Mouse (Mus musculus) CD4-positive, CD25-positive, alpha-beta regulatory T cell, adult 4 months (primary cell): Measurements from ENCODE around the gene Dock8. TPM values are rescaled to one million over a fixed set of nuclear protein-coding genes. Genes with fewer than 3 reads are reported as not detected.
A peak's percentile ranks its signal among the peaks of the same experiment; 100 is the strongest.
"Not testable (repeated sequence)": the region's sequence is repeated elsewhere in the genome, so short reads cannot be mapped to it uniquely, and the experiment has no call there.

Experiments
- ATAC-seq: one replicate; pipeline ENCODE4 v1.8.0; 2017
- polyA plus RNA-seq, 2 experiments: library from polyadenylated mRNA; unstranded; fragments of 100-300 nt; shearing (Covaris generic); gene quantifications; one replicate each; pipeline ENCODE4 v1.2.1; 2017

Dock8 gene
- polyA plus RNA-seq, 2 experiments from 2014 or later: 97.2 to 114 TPM

DNA sequence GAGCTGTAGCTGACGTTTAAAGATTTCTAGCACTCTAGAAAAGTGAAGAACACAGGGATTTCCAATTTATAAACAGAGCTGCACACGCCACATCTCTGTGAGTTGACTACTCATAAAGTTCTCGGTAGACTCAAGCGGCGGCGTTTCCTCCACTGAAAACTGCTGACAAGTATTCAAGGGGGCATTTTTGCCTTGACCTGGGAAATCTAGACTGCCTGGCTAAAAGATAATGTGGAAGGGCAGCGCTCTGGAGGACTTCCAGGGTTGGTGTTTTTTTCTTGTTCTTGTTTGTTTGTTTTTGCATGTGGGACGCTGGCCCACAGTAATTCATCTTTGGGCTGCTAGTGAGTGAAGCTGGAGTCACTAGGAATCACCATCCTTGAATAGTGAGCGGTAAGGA lies 819 bp downstream of the Dock8 start:
- ATAC-seq: no peak

- ATAC-seq: no peak
Observed at GRCm38 (mm10) chr19:25002032-25002431, 2.7 kb downstream of the Dock8 start.

- ATAC-seq: no peak
Observed at GRCm38 (mm10) chr19:25002828-25003227, 3.5 kb downstream of the Dock8 start.

DNA sequence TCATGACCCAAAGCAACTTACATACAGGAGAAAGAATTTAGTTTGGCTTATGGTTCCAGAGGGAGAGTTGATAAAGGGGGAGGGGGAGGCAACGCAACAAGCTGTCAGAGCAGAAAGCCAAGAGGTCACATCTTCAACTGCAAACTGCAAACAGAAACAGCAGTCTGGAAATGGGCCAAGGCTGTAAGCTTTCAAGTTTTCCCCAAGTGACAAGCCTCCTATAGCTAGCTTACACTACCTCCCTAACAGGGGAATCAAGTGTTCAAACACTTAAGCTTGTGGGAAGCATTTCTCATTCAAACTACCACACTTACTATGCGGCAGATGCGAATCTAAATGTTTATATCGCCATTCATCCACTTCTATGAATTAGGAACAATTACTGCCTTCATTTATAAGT lies 4.5 kb downstream of the Dock8 start:
- ATAC-seq: no peak

DNA sequence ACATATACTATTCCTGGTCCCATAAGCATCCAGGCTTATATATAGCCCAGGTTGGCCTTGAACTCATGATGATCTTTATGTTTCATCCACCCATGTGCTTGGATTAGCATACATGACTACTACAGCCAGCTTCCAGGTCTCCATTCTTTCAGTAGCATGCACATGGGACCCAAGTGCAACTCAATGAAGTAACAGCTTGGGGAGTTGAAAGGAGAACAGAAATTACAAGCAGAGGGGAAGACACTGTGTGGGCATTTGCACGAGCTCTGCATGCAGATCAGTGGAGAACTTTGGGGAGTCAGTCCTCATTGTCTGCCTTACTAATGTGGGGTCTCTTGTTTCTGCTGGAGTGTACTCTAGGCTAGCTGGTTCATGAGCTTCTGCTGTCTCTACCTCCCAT lies 7.4 kb downstream of the Dock8 start:
- ATAC-seq: no peak

- no peak for ATAC-seq
Observed at GRCm38 (mm10) chr19:25008509-25008908, 9.2 kb downstream of the Dock8 start.

GRCm38 (mm10) chr19:25022766-25023165 lies 23.4 kb downstream of the Dock8 start:
- no peak for ATAC-seq

DNA sequence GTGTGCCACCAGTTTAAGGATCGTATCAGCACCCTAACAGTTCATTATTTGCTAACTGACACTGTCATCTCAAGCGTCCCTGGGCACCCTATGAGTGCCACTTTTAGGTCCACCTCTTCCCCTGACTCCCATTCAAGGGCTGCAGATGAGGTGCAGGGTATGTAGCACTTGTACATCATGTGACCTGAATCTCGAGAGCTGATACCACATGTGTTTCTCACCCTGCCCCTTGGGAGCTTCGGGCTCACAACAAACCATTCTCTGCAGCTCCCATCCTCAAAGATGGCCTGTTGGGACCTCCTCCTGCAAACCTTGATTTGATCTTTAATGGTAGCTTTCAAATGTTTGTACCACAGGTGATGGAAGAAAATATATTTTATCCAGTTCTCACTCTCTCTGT lies 32.4 kb downstream of the Dock8 start:
- ATAC-seq: no peak

DNA sequence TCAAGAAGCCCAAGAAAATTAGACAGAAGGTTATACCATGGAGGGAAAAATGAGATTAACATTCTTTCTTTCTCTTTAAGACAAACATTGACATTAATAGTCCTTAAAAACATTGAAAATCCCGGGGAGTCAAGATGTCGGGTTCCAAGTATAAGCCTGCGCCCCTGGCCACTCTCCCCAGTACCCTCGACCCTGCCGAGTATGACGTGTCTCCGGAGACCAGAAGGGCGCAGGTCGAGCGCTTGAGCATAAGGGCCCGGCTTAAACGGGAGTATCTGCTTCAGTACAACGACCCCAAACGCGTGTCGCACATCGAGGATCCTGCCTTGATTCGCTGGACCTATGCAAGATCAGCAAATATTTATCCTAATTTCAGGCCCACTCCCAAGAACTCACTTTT lies 33.7 kb downstream of the Dock8 start:
- ATAC-seq: not testable (repeated sequence)

GRCm38 (mm10) chr19:25035825-25036224 lies 36.5 kb downstream of the Dock8 start:
- ATAC-seq: no peak

DNA sequence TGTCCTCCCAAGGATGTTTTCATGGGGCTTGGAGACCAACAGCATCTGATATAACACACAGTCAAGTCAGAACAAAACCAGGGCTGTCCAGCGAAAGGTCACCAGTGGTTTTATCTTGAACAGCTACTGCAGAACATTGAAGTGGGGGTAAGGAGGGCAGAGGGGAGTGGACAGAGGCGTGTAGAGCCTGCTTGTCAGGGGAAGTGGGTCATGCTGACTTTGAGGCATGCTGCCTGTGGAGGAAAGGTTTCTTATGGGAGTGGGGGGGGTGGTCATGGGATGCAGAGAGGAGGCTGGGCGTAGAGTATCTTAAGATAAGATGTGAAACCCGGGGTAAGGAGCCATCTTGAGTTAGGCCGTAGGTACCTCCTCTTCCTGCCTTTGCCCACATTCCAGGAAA lies 37.5 kb downstream of the Dock8 start:
- no peak for ATAC-seq

- no peak for ATAC-seq
Observed at GRCm38 (mm10) chr19:25037249-25037648, 37.9 kb downstream of the Dock8 start.

DNA sequence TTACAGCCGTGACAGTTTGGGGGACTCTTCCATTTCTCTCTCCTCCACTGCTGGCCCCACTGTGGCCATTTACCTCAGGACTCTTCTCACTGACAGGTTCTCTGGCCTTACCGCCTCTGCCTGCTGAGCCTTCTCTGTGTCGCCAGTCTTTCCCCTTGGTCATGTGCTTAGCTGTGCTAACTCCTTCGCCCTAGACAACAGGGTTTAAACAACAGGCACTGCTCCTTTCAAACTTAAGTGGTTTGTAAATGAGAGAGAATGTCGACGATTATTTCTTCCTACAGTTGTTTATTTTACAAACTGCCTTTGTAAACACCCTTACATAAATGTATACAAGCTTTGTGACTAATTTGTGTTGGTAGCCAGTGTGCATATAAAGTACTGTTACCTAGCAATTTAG lies 39.0 kb downstream of the Dock8 start:
- no peak for ATAC-seq

GRCm38 (mm10) chr19:25041209-25041608 lies 41.9 kb downstream of the Dock8 start:
- no peak for ATAC-seq

DNA sequence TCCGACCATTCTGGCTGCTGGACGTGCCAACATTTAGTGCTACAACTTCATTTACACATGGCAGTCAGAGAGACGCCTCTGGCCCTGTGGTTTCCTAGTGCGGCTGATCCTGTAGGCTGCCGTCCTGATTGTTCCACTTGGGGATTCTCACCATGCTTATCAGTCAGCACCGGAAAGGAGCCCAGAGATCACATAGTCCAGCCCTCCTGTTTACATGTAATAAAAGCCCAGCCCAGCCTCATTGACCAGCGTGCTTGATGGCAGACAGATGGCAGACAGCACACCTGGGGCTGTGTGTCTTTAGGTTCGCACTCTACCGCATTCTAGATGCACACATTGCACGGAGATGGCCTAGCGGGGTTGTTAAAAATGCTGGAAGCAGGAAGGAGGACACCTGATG lies 43.6 kb downstream of the Dock8 start:
- ATAC-seq: no peak

- ATAC-seq: no peak
Observed at GRCm38 (mm10) chr19:25044057-25044456, 44.7 kb downstream of the Dock8 start.

DNA sequence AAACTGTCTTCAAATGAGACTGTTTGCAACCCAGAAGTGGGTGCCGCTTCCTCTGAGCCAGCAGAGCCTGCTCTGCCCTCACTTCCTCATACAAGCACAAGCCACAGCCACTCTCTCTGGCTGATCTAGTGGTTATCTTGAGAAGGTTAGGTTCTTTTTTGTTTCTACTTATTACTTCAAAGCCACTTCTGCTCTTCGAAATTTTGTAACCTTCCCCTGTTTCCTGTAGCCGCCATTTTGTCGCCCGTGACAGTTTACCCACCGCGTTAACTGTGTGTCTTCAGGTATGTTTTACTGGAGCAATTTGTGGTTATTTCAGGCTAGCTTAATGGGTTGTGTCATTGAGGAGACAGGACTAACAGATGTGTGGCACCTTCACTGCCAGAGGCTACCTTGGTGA lies 53.0 kb downstream of the Dock8 start:
- peak; percentile 93 for ATAC-seq

DNA sequence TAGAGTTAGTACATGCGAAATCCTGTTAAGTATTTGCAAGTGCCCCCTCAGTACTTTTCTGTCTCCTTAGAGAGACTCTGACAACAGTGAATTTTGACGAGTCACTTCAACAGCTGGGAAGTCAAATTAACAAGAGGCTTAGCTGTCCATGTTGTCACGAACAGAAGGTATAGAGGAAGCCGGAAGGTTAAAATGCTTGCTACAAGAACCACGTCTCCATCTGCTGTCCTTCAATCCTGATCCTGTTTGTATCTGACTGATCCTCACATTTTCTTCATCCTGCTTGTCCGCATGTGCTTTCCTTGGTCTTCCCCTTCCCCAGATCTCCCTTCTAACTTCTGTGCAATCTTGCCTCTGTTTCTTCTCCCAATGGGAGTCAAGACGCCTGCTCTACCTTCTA lies 53.8 kb downstream of the Dock8 start:
- ATAC-seq: no peak

GRCm38 (mm10) chr19:25055025-25055424 lies 55.7 kb downstream of the Dock8 start:
- ATAC-seq: no peak

- ATAC-seq: peak; percentile 9
Observed at GRCm38 (mm10) chr19:25055559-25055958, 56.2 kb downstream of the Dock8 start.

DNA sequence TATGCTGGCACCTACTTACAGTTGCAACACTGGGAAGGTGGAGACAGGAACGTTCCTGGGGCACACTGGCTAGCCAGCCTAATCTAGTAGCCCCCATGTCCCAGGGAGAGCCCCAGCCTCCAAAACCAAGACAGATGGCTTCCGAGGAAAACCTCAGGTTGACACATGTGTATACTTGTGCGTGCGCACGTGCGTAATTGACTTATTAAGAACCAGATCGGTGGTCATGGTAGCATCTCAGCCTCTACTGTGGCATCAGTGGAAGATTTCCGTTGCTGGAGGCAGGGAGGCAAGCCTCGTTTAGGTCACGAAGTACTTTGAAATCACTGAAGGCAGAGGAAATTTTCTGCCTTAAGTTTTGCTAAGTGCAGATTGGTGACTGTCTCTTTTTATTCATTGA lies 56.9 kb downstream of the Dock8 start:
- ATAC-seq: no peak

DNA sequence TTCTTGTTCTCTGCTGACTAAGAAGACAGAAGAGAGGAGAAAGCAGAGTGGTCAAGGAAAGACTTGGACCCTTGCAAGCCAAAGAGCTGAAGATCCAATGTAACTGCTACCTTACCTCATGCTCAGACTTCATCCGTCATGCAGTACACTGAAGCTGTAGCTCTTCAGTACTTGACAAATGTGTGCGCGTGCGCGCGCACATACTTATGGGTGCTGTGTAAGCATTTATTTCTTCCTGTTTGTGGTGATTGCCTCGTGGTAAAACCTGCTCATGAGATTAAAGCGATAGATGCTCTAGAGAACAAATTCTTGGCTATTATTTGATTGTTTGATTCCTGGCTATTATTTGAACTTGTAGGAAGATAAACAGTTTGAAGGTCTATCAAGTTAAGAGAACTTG lies 58.5 kb downstream of the Dock8 start:
- ATAC-seq: peak; percentile 66

GRCm38 (mm10) chr19:25059847-25060364 lies 60.6 kb downstream of the Dock8 start:
- no peak for ATAC-seq

GRCm38 (mm10) chr19:25060375-25060774 lies 61.0 kb downstream of the Dock8 start:
- ATAC-seq: no peak

- ATAC-seq: peak; percentile 78
Observed at GRCm38 (mm10) chr19:25062188-25062856, 63.0 kb downstream of the Dock8 start.
